Mouse (Mus musculus): ENCODE measurements at regions not wholly inside any gene's neighbourhood (a gene's known extent, or its start where the extent isn't known, plus 50 kb on each side); places are given as distances from the start of the nearest gene placed in this dataset.

GRCm38 (mm10) chr8:92522519-92522918, 151.6 kb upstream of the Irx6 start:
- no peaks in the 10 kb centered on the region for H3K36me3 ChIP-seq (ENCODE audit: control insufficient read depth, insufficient read depth, low read length)
- no peaks in the 10 kb centered on the region for H3K27me3 ChIP-seq (ENCODE audit: control insufficient read depth, insufficient read depth, low read length)
- H3K27ac ChIP-seq (ENCODE audit: control insufficient read depth, insufficient read depth, low read depth, low read length) = no peak overlapping the region
- no peak overlapping the region for H3K4me3 ChIP-seq (ENCODE audit: control insufficient read depth, low read depth, low read length)
- H3K4me1 ChIP-seq (ENCODE audit: control insufficient read depth, insufficient read depth, low read length) = peaks cover 2% of the 10 kb centered on the region; the same call in 1 of the 2 replicates
- TF ChIP-seq POLR2A (IDR thresholded peaks at IDR 0.05; ENCODE audit: control insufficient read depth, low read depth, low read length) = no peak
- no peak for TF ChIP-seq CTCF (IDR thresholded peaks at IDR 0.05; ENCODE audit: control insufficient read depth, insufficient read depth, insufficient replicate concordance, low read depth, low read length)

GRCm38 (mm10) chr8:92529756-92530155, 144.3 kb upstream of the Irx6 start:
- no peaks in the 10 kb centered on the region for H3K36me3 ChIP-seq (ENCODE audit: control insufficient read depth, insufficient read depth, low read length)
- H3K4me1 ChIP-seq (ENCODE audit: control insufficient read depth, insufficient read depth, low read length) = no peaks in the 10 kb centered on the region
- TF ChIP-seq CTCF (IDR thresholded peaks at IDR 0.05; ENCODE audit: control insufficient read depth, insufficient read depth, insufficient replicate concordance, low read depth, low read length) = no peak
- no peak for TF ChIP-seq POLR2A (IDR thresholded peaks at IDR 0.05; ENCODE audit: control insufficient read depth, low read depth, low read length)
- H3K27me3 ChIP-seq (ENCODE audit: control insufficient read depth, insufficient read depth, low read length) = no peaks in the 10 kb centered on the region
- H3K27ac ChIP-seq (ENCODE audit: control insufficient read depth, insufficient read depth, low read depth, low read length) = no peak overlapping the region
- H3K4me3 ChIP-seq (ENCODE audit: control insufficient read depth, low read depth, low read length) = no peak overlapping the region

- TF ChIP-seq POLR2A (IDR thresholded peaks at IDR 0.05; ENCODE audit: control insufficient read depth, low read depth, low read length) = no peak
- TF ChIP-seq CTCF (IDR thresholded peaks at IDR 0.05; ENCODE audit: control insufficient read depth, insufficient read depth, insufficient replicate concordance, low read depth, low read length) = no peak
- Histone ChIP-seq H3K4me1 (ENCODE audit: control insufficient read depth, insufficient read depth, low read length) (peaks cover 5% of the 10 kb centered on the region), H3K36me3 (ENCODE audit: control insufficient read depth, insufficient read depth, low read length) (no peaks in the 10 kb centered on the region), H3K4me3 (ENCODE audit: control insufficient read depth, low read depth, low read length) (no peak overlapping the region), H3K27me3 (ENCODE audit: control insufficient read depth, insufficient read depth, low read length) (no peaks in the 10 kb centered on the region), H3K27ac (ENCODE audit: control insufficient read depth, insufficient read depth, low read depth, low read length) (no peak overlapping the region)
These were observed 133.5 kb upstream of the Irx6 start for GRCm38 (mm10) chr8:92540636-92541035.

GRCm38 (mm10) chr8:92545347-92546059, 128.6 kb upstream of the Irx6 start:
- TF ChIP-seq POLR2A (IDR thresholded peaks at IDR 0.05; ENCODE audit: control insufficient read depth, low read depth, low read length) (no peak), CTCF (IDR thresholded peaks at IDR 0.05; ENCODE audit: control insufficient read depth, insufficient read depth, insufficient replicate concordance, low read depth, low read length) (no peak)

GRCm38 (mm10) chr8:92555140-92555539, 118.9 kb upstream of the Irx6 start:
- TF ChIP-seq POLR2A (IDR thresholded peaks at IDR 0.05; ENCODE audit: control insufficient read depth, low read depth, low read length) (no peak), CTCF (IDR thresholded peaks at IDR 0.05; ENCODE audit: control insufficient read depth, insufficient read depth, insufficient replicate concordance, low read depth, low read length) (no peak)
- H3K27ac ChIP-seq (ENCODE audit: control insufficient read depth, insufficient read depth, low read depth, low read length) = no peak overlapping the region
- H3K36me3 ChIP-seq (ENCODE audit: control insufficient read depth, insufficient read depth, low read length) = no peaks in the 10 kb centered on the region
- H3K4me3 ChIP-seq (ENCODE audit: control insufficient read depth, low read depth, low read length) = no peak overlapping the region
- H3K27me3 ChIP-seq (ENCODE audit: control insufficient read depth, insufficient read depth, low read length) = no peaks in the 10 kb centered on the region
- no peaks in the 10 kb centered on the region for H3K4me1 ChIP-seq (ENCODE audit: control insufficient read depth, insufficient read depth, low read length)

More at GRCm38 (mm10) chr8:92545347-92546059, 128.6 kb upstream of the Irx6 start:
- Histone ChIP-seq H3K36me3 (ENCODE audit: control insufficient read depth, insufficient read depth, low read length) (no peaks in the 10 kb centered on the region), H3K27me3 (ENCODE audit: control insufficient read depth, insufficient read depth, low read length) (no peaks in the 10 kb centered on the region), H3K27ac (ENCODE audit: control insufficient read depth, insufficient read depth, low read depth, low read length) (no peak overlapping the region), H3K4me1 (ENCODE audit: control insufficient read depth, insufficient read depth, low read length) (peaks cover 5% of the 10 kb centered on the region), H3K4me3 (ENCODE audit: control insufficient read depth, low read depth, low read length) (no peak overlapping the region)

GRCm38 (mm10) chr8:92555631-92556030, 118.5 kb upstream of the Irx6 start:
- Histone ChIP-seq H3K36me3 (ENCODE audit: control insufficient read depth, insufficient read depth, low read length) (no peaks in the 10 kb centered on the region), H3K4me1 (ENCODE audit: control insufficient read depth, insufficient read depth, low read length) (no peaks in the 10 kb centered on the region), H3K4me3 (ENCODE audit: control insufficient read depth, low read depth, low read length) (no peak overlapping the region), H3K27ac (ENCODE audit: control insufficient read depth, insufficient read depth, low read depth, low read length) (no peak overlapping the region), H3K27me3 (ENCODE audit: control insufficient read depth, insufficient read depth, low read length) (no peaks in the 10 kb centered on the region)
- TF ChIP-seq CTCF (IDR thresholded peaks at IDR 0.05; ENCODE audit: control insufficient read depth, insufficient read depth, insufficient replicate concordance, low read depth, low read length) = no peak
- TF ChIP-seq POLR2A (IDR thresholded peaks at IDR 0.05; ENCODE audit: control insufficient read depth, low read depth, low read length) = no peak

GRCm38 (mm10) chr8:92562471-92562870, 111.6 kb upstream of the Irx6 start:
- no peak overlapping the region for H3K4me3 ChIP-seq (ENCODE audit: control insufficient read depth, low read depth, low read length)
- no peak for TF ChIP-seq POLR2A (IDR thresholded peaks at IDR 0.05; ENCODE audit: control insufficient read depth, low read depth, low read length)
- TF ChIP-seq CTCF (IDR thresholded peaks at IDR 0.05; ENCODE audit: control insufficient read depth, insufficient read depth, insufficient replicate concordance, low read depth, low read length) = no peak
- H3K36me3 ChIP-seq (ENCODE audit: control insufficient read depth, insufficient read depth, low read length) = no peaks in the 10 kb centered on the region
- no peak overlapping the region for H3K27ac ChIP-seq (ENCODE audit: control insufficient read depth, insufficient read depth, low read depth, low read length)
- H3K4me1 ChIP-seq (ENCODE audit: control insufficient read depth, insufficient read depth, low read length) = no peaks in the 10 kb centered on the region
- no peaks in the 10 kb centered on the region for H3K27me3 ChIP-seq (ENCODE audit: control insufficient read depth, insufficient read depth, low read length)
